Mouse (Mus musculus) megakaryocyte, embryonic 14.5 days (primary cell): ENCODE results near the gene Batf2.

Experiments used
- FLI1 ChIP-seq: IDR thresholded peaks from 2 replicates; pipeline ENCODE4 v1.6.1; 2012; ENCODE audit warnings: low read length, inconsistent platforms, mixed read lengths
- GATA1 ChIP-seq: IDR thresholded peaks from 3 replicates; pipeline ENCODE4 v1.6.1; 2012; ENCODE audit warnings: mixed read lengths, low read length, inconsistent platforms, borderline replicate concordance

GRCm38 (mm10) chr19:6101186-6101585 is 39.6 kb upstream of the Batf2 start:
- TF ChIP-seq GATA1 (no peak), FLI1 (no peak)
